Mouse (Mus musculus): ENCODE results near the gene Opa3. TPM values are rescaled to one million over a fixed set of nuclear protein-coding genes. Genes with fewer than 3 reads are reported as not detected.
A peak's percentile ranks its signal among the peaks of the same experiment; 100 is the strongest.

The Opa3 gene
- polyA plus RNA-seq, 1 experiment from 2014 or later: 38.0 TPM

GRCm38 (mm10) chr7:19184758-19185157 is 43.4 kb upstream of the Opa3 start:
- H3K27me3 ChIP-seq (ENCODE audit: insufficient read depth, low read length): peaks cover 12% of the 10 kb centered on the region
- ATAC-seq (ENCODE audit: insufficient read depth): no peak
- H3K4me1 ChIP-seq (ENCODE audit: insufficient read depth): no peaks in the 10 kb centered on the region; the same call in 1 of the 2 replicates
- no peaks in the 10 kb centered on the region for H3K9me3 ChIP-seq (ENCODE audit: low read depth, low read length)
- peak; percentile 39 for DNase-seq
- H3K36me3 ChIP-seq (ENCODE audit: insufficient read depth): peaks cover 10% of the 10 kb centered on the region; the same call in 1 of the 2 replicates
- H3K4me3 ChIP-seq (ENCODE audit: low read depth, low read length): no peak overlapping the region
- no peak overlapping the region for H3K4me2 ChIP-seq
- no peak overlapping the region for H3K9ac ChIP-seq
- no peak for TF ChIP-seq CTCF (IDR thresholded peaks at IDR 0.05; ENCODE audit: low read depth)
- H3K27ac ChIP-seq (ENCODE audit: low read depth): no peak overlapping the region
- WGBS: 72% methylated on average over 6 of the region's 6 CpGs

DNA sequence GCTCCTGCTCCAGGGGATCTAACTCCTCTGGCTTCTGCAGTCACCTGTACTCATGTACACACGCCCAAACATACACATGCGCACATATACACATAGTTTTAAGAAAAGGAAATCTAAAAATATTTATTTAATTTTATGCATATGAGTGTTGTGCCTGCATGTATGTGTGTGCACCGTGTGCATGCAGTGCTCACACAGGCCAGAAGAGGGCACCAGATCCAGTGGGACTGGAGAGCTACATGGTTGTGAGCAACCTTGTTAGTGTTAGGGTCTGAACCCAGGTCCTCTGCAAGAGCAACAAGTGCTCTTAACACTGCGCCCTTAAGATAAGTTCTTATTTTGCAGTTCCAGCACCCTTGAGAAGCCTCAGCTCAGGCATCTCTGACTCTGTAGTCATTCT is 33.5 kb upstream of the Opa3 start:
- no peak overlapping the region for H3K4me3 ChIP-seq (ENCODE audit: low read depth, low read length)
- DNase-seq (no peak), ATAC-seq (ENCODE audit: insufficient read depth) (no peak)
- H3K36me3 ChIP-seq (ENCODE audit: insufficient read depth): peaks cover 27% of the 10 kb centered on the region; the same call in 1 of the 2 replicates
- no peak overlapping the region for H3K27ac ChIP-seq (ENCODE audit: low read depth)
- 93% methylated on average over 4 of the region's 4 CpGs for WGBS
- H3K4me1 ChIP-seq (ENCODE audit: insufficient read depth): no peaks in the 10 kb centered on the region
- no peaks in the 10 kb centered on the region for H3K9me3 ChIP-seq (ENCODE audit: low read depth, low read length)
- H3K4me2 ChIP-seq: no peak overlapping the region
- H3K9ac ChIP-seq: no peak overlapping the region
- TF ChIP-seq CTCF (IDR thresholded peaks at IDR 0.05; ENCODE audit: low read depth): peak; percentile 33; the same call in 1 of the 2 replicates
- H3K27me3 ChIP-seq (ENCODE audit: insufficient read depth, low read length): no peaks in the 10 kb centered on the region

DNA sequence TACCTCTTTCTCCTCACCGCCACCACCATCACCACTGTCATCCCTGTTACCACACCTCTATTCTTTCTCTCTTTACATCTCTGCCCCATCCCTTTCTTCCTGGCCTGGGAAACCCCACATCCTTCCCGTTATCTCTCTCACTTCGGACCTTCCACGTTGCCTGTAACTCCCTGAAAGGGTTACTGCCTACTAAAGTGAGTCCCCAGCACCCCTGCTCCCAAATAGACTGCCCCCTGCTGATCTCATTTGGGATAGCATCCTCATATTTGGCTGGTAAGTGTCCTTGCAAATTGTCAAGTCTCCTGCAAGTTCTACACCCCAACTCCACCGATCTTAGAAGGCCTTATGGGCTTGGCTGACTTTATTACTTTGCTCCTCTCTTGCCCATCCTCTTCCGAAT is 31.5 kb upstream of the Opa3 start:
- Histone ChIP-seq H3K27ac (ENCODE audit: low read depth) (no peak overlapping the region), H3K4me2 (no peak overlapping the region), H3K36me3 (ENCODE audit: insufficient read depth) (peaks cover 23% of the 10 kb centered on the region; the same call in 1 of the 2 replicates), H3K4me1 (ENCODE audit: insufficient read depth) (no peaks in the 10 kb centered on the region), H3K27me3 (ENCODE audit: insufficient read depth, low read length) (no peaks in the 10 kb centered on the region), H3K4me3 (ENCODE audit: low read depth, low read length) (no peak overlapping the region), H3K9me3 (ENCODE audit: low read depth, low read length) (no peaks in the 10 kb centered on the region), H3K9ac (no peak overlapping the region)
- no peak for ATAC-seq (ENCODE audit: insufficient read depth)
- 61% methylated on average over 6 of the region's 6 CpGs for WGBS
- peak; percentile 62 for DNase-seq
- peak; percentile 66 for TF ChIP-seq CTCF (IDR thresholded peaks at IDR 0.05; ENCODE audit: low read depth)

GRCm38 (mm10) chr7:19197985-19198384 is 30.1 kb upstream of the Opa3 start:
- peak; percentile 48 for DNase-seq
- no peak for ATAC-seq (ENCODE audit: insufficient read depth)
- Histone ChIP-seq H3K4me3 (ENCODE audit: low read depth, low read length) (no peak overlapping the region), H3K27ac (ENCODE audit: low read depth) (no peak overlapping the region), H3K36me3 (ENCODE audit: insufficient read depth) (peaks cover 15% of the 10 kb centered on the region; the same call in 1 of the 2 replicates), H3K9ac (no peak overlapping the region), H3K9me3 (ENCODE audit: low read depth, low read length) (no peaks in the 10 kb centered on the region), H3K4me1 (ENCODE audit: insufficient read depth) (no peaks in the 10 kb centered on the region), H3K27me3 (ENCODE audit: insufficient read depth, low read length) (no peaks in the 10 kb centered on the region), H3K4me2 (no peak overlapping the region)
- TF ChIP-seq CTCF (IDR thresholded peaks at IDR 0.05; ENCODE audit: low read depth): peak; percentile 66
- 43% methylated on average over 2 of the region's 2 CpGs for WGBS

DNA sequence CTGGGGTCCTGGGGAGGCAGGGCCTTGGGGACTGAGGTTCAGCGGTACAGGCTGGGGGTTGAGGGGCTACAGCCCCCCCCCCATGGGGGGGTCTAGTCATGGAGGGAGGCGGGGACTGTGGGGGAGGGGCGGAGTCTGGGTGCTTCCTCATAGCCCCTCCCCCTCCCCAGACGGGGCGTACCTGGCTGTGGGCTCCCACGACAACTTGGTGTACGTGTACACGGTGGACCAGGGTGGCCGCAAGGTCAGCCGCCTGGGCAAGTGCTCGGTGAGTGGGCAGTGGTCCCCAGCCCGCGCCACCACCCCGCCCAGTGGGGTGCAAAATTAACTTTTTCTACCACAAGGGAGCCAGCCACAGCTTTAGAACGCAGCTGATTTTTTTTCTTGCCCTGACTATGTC is 26.5 kb upstream of the Opa3 start:
- Histone ChIP-seq H3K4me2 (no peak overlapping the region), H3K4me3 (ENCODE audit: low read depth, low read length) (no peak overlapping the region), H3K9me3 (ENCODE audit: low read depth, low read length) (no peaks in the 10 kb centered on the region), H3K27me3 (ENCODE audit: insufficient read depth, low read length) (no peaks in the 10 kb centered on the region), H3K36me3 (ENCODE audit: insufficient read depth) (peaks cover 10% of the 10 kb centered on the region; the same call in 1 of the 2 replicates), H3K4me1 (ENCODE audit: insufficient read depth) (no peaks in the 10 kb centered on the region), H3K27ac (ENCODE audit: low read depth) (no peak overlapping the region), H3K9ac (no peak overlapping the region)
- TF ChIP-seq CTCF (IDR thresholded peaks at IDR 0.05; ENCODE audit: low read depth): no peak
- 67% methylated on average over 15 of the region's 15 CpGs for WGBS
- ATAC-seq (ENCODE audit: insufficient read depth) (no peak), DNase-seq (no peak)

DNA sequence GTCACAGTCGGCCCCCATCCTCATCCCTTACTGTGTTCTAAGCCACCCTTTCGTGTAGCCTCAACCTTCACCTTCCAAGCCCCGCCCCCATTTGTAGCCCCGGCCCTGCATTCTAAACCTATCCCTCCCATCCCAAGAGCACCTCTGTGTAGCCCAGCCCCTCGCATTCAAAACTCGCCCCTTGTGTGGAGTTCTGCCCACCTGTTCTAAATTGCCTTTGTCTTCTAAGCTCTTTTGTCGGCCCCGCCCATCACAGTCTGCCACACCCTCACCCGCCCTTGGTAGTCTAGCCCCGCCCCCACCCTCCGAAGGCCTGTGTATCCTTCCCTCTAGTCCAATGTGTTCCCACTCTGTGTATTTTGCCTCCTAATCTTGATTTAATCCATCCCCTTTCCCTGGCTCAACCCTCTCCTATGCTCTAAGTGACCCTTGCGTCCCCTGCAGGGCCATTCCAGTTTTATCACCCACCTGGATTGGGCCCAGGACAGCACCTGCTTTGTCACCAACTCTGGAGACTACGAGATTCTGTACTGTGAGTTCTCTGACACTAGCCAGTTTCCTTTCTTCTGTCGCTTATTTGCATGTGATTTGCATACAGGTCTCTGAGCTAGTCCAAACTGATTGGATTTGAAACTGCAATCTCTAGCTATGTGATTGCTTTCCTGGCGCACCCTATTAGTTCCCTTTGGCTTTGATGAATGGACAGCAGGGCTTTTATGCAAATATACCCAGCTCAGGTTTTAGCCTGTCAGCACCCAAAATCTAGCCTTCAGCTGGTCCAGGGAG is 25.9 kb upstream of the Opa3 start:
- TF ChIP-seq CTCF (IDR thresholded peaks at IDR 0.05; ENCODE audit: low read depth): no peak
- H3K4me2 ChIP-seq: no peak overlapping the region
- no peaks in the 10 kb centered on the region for H3K4me1 ChIP-seq (ENCODE audit: insufficient read depth)
- H3K9ac ChIP-seq: no peak overlapping the region
- H3K9me3 ChIP-seq (ENCODE audit: low read depth, low read length): no peaks in the 10 kb centered on the region
- no peak for ATAC-seq (ENCODE audit: insufficient read depth)
- no peak overlapping the region for H3K4me3 ChIP-seq (ENCODE audit: low read depth, low read length)
- H3K36me3 ChIP-seq (ENCODE audit: insufficient read depth): peaks cover 8% of the 10 kb centered on the region; the same call in 1 of the 2 replicates
- H3K27ac ChIP-seq (ENCODE audit: low read depth): no peak overlapping the region
- 58% methylated on average over 15 of the region's 15 CpGs for WGBS
- no peaks in the 10 kb centered on the region for H3K27me3 ChIP-seq (ENCODE audit: insufficient read depth, low read length)
- DNase-seq: no peak

- Histone ChIP-seq H3K4me3 (ENCODE audit: low read depth, low read length) (no peak overlapping the region), H3K27ac (ENCODE audit: low read depth) (no peak overlapping the region), H3K9ac (no peak overlapping the region), H3K36me3 (ENCODE audit: insufficient read depth) (peaks cover 4% of the 10 kb centered on the region; the same call in 1 of the 2 replicates), H3K27me3 (ENCODE audit: insufficient read depth, low read length) (peaks cover 4% of the 10 kb centered on the region; the same call in 1 of the 2 replicates), H3K4me1 (ENCODE audit: insufficient read depth) (no peaks in the 10 kb centered on the region), H3K9me3 (ENCODE audit: low read depth, low read length) (peaks cover 3% of the 10 kb centered on the region; the same call in 1 of the 2 replicates), H3K4me2 (no peak overlapping the region)
- WGBS: 76% methylated on average over 13 of the region's 13 CpGs
- TF ChIP-seq CTCF (IDR thresholded peaks at IDR 0.05; ENCODE audit: low read depth): no peak
- DNase-seq (no peak), ATAC-seq (ENCODE audit: insufficient read depth) (no peak)
Measured at GRCm38 (mm10) chr7:19208201-19208910, 19.8 kb upstream of the Opa3 start.
